ENCODE assay signal across 8 mouse cellular contexts in the genomic region with DNA sequence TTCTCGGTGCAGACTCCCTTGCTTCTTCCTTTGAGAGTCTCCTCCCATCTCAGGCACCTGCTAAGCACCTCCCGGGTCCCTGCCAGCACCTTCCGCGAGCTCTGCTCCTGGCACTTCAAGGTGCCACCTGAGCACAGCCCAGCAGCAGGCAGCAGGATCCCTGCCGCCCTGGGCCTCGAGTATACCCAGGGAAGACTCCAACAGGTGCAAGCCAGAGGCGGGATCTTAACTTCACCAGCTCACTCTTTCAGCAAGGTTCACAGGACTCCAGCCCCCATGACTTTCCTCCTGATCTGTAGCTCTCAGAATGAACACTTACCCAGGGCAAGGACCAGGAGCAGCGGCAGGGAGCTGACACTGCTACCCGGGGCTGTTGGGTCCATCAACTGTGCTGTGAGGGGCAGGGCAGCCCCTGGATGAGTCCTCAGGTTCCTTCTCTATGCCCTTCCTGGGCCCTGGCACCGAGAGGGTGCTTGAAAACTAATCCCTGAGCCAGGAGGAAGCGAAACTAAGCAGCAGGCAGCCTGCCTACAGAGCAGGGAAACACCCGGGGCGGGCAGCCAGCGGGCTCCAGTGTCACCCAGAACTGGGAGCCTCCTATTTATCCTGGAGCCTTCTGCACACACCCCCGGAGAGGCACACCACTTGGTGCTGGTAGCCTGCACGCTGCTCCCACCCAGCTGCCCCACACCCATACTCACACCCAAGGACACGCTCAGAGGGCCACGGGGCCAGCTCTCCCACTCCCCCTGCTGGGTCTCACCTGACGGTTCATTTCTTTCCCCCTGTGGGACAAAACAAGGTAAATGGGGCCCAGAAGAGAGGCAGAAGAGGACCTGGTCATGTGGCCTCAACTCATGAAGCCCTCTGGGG. TPM values are rescaled to one million over a fixed set of nuclear protein-coding genes. Genes with fewer than 3 reads are reported as not detected.
DNase-seq lines count a peak whose midpoint lies in the region; ATAC-seq and TF ChIP-seq lines count a peak whose summit lies in the region.

TSS of gene Btc (minus strand) at position 656 of the 873 bp plus-strand sequence.

- H3K27me3 ChIP-seq in MEL (ENCODE audit: control insufficient read depth in 1 of 2, insufficient read depth in 2 of 2, low read length in 2 of 2): peaks cover 0 to 3% of the 10 kb centered on the region in 2 experiments; a peak in 1 of 4 replicates
- H3K27me3 ChIP-seq in hindbrain, embryonic 15.5 days: no peaks in the 10 kb centered on the region

- peak; percentile 83 for DNase-seq in MEL (ENCODE audit: low read depth, low spot score)
- peak; percentile 25 to 44 for DNase-seq in cerebellum, postnatal 10 days
- DNase-seq in gastrocnemius, adult 18-20 months (ENCODE audit: low spot score): peak; percentile 80
- peak; percentile 45 to 62 for DNase-seq in left cerebral cortex, adult 18-20 months (ENCODE audit: low spot score in 2 of 2)
- DNase-seq in retina, postnatal 7 days (ENCODE audit: low read depth, low spot score): peak; percentile 25
- peak; percentile 56 for DNase-seq in urinary bladder, adult 2 months (ENCODE audit: low spot score)

- peak; percentile 41 for TF ChIP-seq RAD21 in MEL (IDR thresholded peaks at IDR 0.05; ENCODE audit: low read depth, low read length)

- H3K27ac ChIP-seq in MEL (ENCODE audit: control insufficient read depth, low read depth, low read length): peak within 1 kb of the TSS; percentile 11; the same call in 1 of the 2 replicates
- H3K27ac ChIP-seq in hindbrain, embryonic 15.5 days (replicated peaks): no peak within 1 kb of the TSS

- TF ChIP-seq POLR2A in MEL (IDR thresholded peaks at IDR 0.05; ENCODE audit: control insufficient read depth in 1 of 2, insufficient read depth in 1 of 2, low read depth in 1 of 2, low read length in 2 of 2, poor library complexity in 1 of 2): 0 out of 4 replicates have a peak, but pooled peaks of 1 of the 2 experiments have one; percentile 36

- 19% methylated on average over 19 of the region's 19 CpGs for WGBS in hindbrain, embryonic 15.5 days

- H3K79me2 ChIP-seq in MEL (ENCODE audit: control insufficient read depth, insufficient read depth, low read length, poor library complexity): no peaks in the 10 kb centered on the region

- peak; percentile 56 to 71 (median 59) for TF ChIP-seq CTCF in MEL (IDR thresholded peaks at IDR 0.05 in 2 of 3, conservative IDR thresholded peaks at IDR 0.05 in 1 of 3; ENCODE audit: control insufficient read depth in 1 of 3, insufficient read depth in 1 of 3, low read depth in 2 of 3, low read length in 3 of 3, poor library complexity in 1 of 3, severe bottlenecking in 1 of 3)

- no peak for TF ChIP-seq EP300 in MEL (IDR thresholded peaks at IDR 0.05; ENCODE audit: low read depth in 1 of 2, low read length in 2 of 2)

- peak within 1 kb of the TSS; percentile 81 to 86 for H3K4me3 ChIP-seq in MEL (ENCODE audit: control insufficient read depth in 1 of 2, insufficient read depth in 1 of 2, low read depth in 2 of 2, low read length in 2 of 2)
- peak within 1 kb of the TSS; percentile 19 for H3K4me3 ChIP-seq in hindbrain, embryonic 15.5 days

- peak within 1 kb of the TSS; percentile 74 for H3K9ac ChIP-seq in MEL (ENCODE audit: control insufficient read depth, low read depth, low read length, poor library complexity, severe bottlenecking)
- no peak within 1 kb of the TSS for H3K9ac ChIP-seq in hindbrain, embryonic 15.5 days

- peaks cover 3 to 24% of the 10 kb centered on the region in 2 experiments for H3K4me1 ChIP-seq in MEL (ENCODE audit: control insufficient read depth in 1 of 2, insufficient read depth in 2 of 2, low read length in 2 of 2)
- H3K4me1 ChIP-seq in hindbrain, embryonic 15.5 days (replicated peaks): peaks cover 5% of the 10 kb centered on the region; the same call in 1 of the 2 replicates

- H3K36me3 ChIP-seq in MEL (ENCODE audit: control insufficient read depth in 1 of 2, insufficient read depth in 2 of 2, low read length in 2 of 2): peaks cover 0 to 21% of the 10 kb centered on the region in 2 experiments; a peak in 2 of 4 replicates
- no peaks in the 10 kb centered on the region for H3K36me3 ChIP-seq in hindbrain, embryonic 15.5 days

- H3K9me3 ChIP-seq in MEL (replicated peaks; ENCODE audit: insufficient read depth, low read length): no peaks in the 10 kb centered on the region
- H3K9me3 ChIP-seq in hindbrain, embryonic 15.5 days: no peaks in the 10 kb centered on the region

- H3K4me2 ChIP-seq in hindbrain, embryonic 15.5 days: peak within 1 kb of the TSS; percentile 53

- ATAC-seq in hindbrain, embryonic 15.5 days (ENCODE audit: low FRiP score, low read depth): peak; percentile 72
- ATAC-seq in megakaryocyte, adult 5-6 weeks (ENCODE audit: poor library complexity, severe bottlenecking): peak; percentile 94

TF ChIP-seq in MEL, 35 proteins besides CTCF, POLR2A, EP300 and RAD21:
- TF ChIP-seq TAL1 (IDR thresholded peaks at IDR 0.05; ENCODE audit: low read length): no peak
- TF ChIP-seq POLR2AphosphoS5 (IDR thresholded peaks at IDR 0.05; ENCODE audit: borderline replicate concordance, low read depth, low read length): no peak
- no peak for TF ChIP-seq RCOR1 (IDR thresholded peaks at IDR 0.05; ENCODE audit: low read depth, low read length)
- no peak for TF ChIP-seq MEF2A (IDR thresholded peaks at IDR 0.05; ENCODE audit: extremely low read depth, insufficient replicate concordance, low read depth, low read length, poor library complexity, severe bottlenecking)
- TF ChIP-seq E2F4 (IDR thresholded peaks at IDR 0.05; ENCODE audit: borderline replicate concordance, low read depth, low read length): no peak
- TF ChIP-seq MAX (IDR thresholded peaks at IDR 0.05; ENCODE audit: low read length): peak; percentile 59; the same call in 1 of the 2 replicates
- TF ChIP-seq SMC3 (IDR thresholded peaks at IDR 0.05; ENCODE audit: low read depth, low read length): peak; percentile 47
- TF ChIP-seq TBP (IDR thresholded peaks at IDR 0.05; ENCODE audit: low read depth, low read length): no peak
- peak; percentile 46 for TF ChIP-seq ETS1 (IDR thresholded peaks at IDR 0.05; ENCODE audit: low read depth, low read length)
- TF ChIP-seq ZC3H11A (IDR thresholded peaks at IDR 0.05; ENCODE audit: low read depth, low read length): peak; percentile 29
- TF ChIP-seq USF1 (IDR thresholded peaks at IDR 0.05; ENCODE audit: low read depth, low read length): peak; percentile 77
- TF ChIP-seq MYC (IDR thresholded peaks at IDR 0.05; ENCODE audit: low read depth, low read length): 0 out of 2 replicates have a peak, but pooled peaks have one; percentile 36
- no peak for TF ChIP-seq UBTF (IDR thresholded peaks at IDR 0.05; ENCODE audit: borderline replicate concordance, insufficient read depth, low read depth, low read length)
- TF ChIP-seq CHD2 (IDR thresholded peaks at IDR 0.05; ENCODE audit: low read length): no peak
- TF ChIP-seq KAT2A (conservative IDR thresholded peaks at IDR 0.05; ENCODE audit: low read depth, low read length): no peak

RNA-seq across cellular contexts. Expression of gene Btc, which starts in this region (rescaled TPM):
- 1.7 and 1.9 TPM in 2 replicates for total RNA-seq in MEL (2012; rRNA removed)
- 1 to 10 TPM in 1 of 2 experiments, not detected in 1; 2.2 TPM for polyA plus RNA-seq in MEL (2012; ENCODE audit: insufficient read depth in 1 of 2, insufficient read length in 2 of 2, low read depth in 1 of 2, low replicate concordance in 2 of 2, missing spikeins in 1 of 2)
- total RNA-seq in gastrocnemius, adult 18-20 months (2021): under 1 TPM; 0.80 to 0.83 TPM
- polyA plus RNA-seq in hindbrain, embryonic 15.5 days (2015; fragmentation: Nextera tagmentation; extraction: Ambion mirVana): 0.29 TPM in 1 of 2 replicates, not detected in the other
- total RNA-seq in left cerebral cortex, adult 18-20 months (2021): under 1 TPM; 0.14 to 0.70 TPM
- not detected in 2 replicates for total RNA-seq in megakaryocyte, adult 5-6 weeks (2015)
- not detected in 2 replicates for total RNA-seq in megakaryocyte, adult 5-6 weeks (2017)
- 1.7 and 2.0 TPM in 2 replicates for polyA plus RNA-seq in urinary bladder, adult 2 months (2012; rRNA removed)

Comparison
In these comparisons a context has a peak if more than half of its experiments do, and no peak if none do; other contexts are left out.
1. Peak in DNase-seq in gastrocnemius, adult 18-20 months; RNA of the gene not detected or under 1 TPM.
2. Peak in ATAC-seq, H3K4me3 ChIP-seq and H3K4me2 ChIP-seq in hindbrain, embryonic 15.5 days; RNA of the gene not detected or under 1 TPM.
3. Peak in DNase-seq in left cerebral cortex, adult 18-20 months; RNA of the gene not detected or under 1 TPM.
4. Peak in ATAC-seq in megakaryocyte, adult 5-6 weeks; RNA of the gene not detected or under 1 TPM.
5. DNase-seq: peak in every context shown above with its lines; median percentile 83 in MEL; 80 in gastrocnemius, adult 18-20 months; 56 in urinary bladder, adult 2 months; 54 in left cerebral cortex, adult 18-20 months; 34 in cerebellum, postnatal 10 days; 25 in retina, postnatal 7 days.